Mouse (Mus musculus) forelimb bud, embryonic 11.5 days (tissue): ENCODE data around the gene 1700016K19Rik.

Experiments used
- DNase-seq: peaks from one replicate; pipeline ENCODE4 v3.0.0-alpha.2; 2012; ENCODE audit warnings: low read depth, low spot score

Gene 1700016K19Rik

DNA sequence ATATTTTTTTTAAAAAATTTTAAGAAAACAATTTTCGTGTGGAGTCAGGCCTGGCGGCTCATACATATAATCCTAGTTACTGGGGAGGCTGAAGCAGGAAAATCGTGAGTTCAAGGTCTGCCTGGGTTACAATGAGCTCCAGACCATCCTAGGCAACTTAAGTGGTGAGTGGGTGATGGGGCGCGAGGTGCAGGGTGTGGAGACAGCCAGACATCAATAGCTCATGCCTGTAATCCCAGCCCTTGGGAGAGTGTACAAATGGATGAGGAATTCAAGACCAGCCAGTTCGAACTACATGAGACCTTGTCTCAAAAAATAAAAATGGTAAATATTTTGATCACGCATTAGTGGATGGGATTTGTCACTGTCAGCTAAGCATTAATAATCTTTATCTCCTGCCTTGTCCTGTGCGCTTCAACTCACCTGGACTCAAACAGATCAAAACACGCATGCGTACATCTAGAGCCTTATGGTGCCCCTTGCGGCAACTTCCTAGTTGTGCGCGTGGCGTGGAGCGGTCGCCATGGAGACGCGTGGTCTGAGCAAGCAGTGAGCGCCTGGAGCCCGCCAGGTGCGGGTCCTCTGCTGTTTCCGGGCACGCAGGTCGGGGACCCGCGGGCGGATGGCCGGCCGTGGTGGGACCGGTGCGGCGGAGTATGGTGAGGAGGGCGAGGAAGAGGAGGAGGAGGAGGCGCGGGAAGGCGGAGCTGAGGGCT is at the start of gene 1700016K19Rik:
Gene 1700016K19Rik, plus strand, starts transcription at position 473 of the 716 bp plus-strand sequence.
- DNase-seq = peak; percentile 84

DNA sequence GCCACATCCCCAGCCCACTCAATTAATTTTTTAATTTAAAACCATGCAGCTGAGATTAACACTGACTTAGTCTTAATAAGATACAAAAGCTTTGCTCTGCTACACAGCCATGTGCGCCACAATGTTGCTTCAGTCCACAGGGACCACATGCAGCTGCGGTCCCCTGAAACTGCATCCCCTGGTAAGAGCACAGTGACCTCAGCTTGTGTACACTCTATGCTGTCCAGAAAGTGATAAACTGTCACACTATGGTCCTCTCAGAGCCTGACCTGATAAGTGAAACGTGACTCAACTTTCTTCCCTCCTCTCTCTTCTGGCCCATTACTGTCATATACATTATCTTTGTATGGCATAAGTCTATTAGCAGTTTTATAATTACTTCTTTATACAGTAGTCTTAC is 49.3 kb upstream of the 1700016K19Rik start:
- no peak for DNase-seq

DNA sequence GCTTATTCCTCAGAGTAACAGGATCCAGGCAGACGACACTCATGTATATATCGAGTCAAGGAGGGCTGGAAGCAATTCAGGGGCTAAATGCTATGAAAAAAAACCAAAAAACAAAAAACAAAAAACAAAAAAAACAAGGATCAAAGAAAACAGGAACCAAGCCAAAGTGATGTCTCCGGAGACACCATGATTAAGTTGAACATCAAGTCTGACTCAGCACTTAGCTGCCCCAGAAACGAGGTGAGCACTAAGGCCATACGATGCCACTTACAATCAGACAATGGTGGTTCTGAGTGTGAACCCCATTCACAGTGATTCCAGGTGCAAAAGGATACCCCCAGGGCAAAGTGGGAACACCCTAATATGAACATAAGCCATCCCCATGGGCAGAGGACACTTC is 47.8 kb upstream of the 1700016K19Rik start:
- no peak for DNase-seq

DNA sequence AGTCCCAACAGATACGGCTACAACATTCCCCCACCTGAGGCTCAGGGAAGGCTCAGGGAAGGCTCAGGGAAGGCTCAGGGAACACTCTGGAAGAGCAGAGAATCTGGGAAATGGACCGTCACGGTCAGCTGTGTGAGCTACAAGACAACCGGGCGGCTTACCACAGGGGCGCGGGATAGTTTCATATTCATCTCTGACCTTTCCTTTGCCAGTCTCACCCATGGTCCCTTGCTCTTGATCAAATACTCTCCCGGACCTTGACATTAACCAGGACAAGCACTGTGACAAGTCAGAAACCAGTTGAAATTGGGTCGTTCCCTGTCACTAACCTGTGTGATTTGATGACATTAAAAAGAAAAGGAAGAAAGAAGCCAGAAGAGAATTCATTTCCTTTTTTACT is 44.8 kb upstream of the 1700016K19Rik start:
- DNase-seq = no peak

DNA sequence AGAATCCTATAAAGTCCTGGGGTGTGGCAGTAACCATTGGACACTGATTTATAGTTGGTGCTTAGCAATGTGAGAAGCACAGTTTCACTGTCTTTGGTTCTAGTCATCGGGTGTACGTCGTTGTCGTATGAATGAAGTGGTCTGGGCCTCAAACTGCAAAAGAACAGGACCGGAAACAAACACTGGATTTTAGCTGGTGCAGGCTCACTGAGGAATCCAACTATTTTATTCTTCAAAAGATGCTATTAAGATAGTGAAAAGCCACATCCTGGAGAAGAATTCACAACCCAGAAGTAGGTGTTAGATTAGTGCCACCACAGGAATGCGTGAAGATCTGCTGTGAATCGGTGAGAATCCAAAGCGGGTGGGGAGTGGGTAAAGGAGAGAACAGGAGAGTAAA is 43.1 kb upstream of the 1700016K19Rik start:
- DNase-seq = no peak

DNA sequence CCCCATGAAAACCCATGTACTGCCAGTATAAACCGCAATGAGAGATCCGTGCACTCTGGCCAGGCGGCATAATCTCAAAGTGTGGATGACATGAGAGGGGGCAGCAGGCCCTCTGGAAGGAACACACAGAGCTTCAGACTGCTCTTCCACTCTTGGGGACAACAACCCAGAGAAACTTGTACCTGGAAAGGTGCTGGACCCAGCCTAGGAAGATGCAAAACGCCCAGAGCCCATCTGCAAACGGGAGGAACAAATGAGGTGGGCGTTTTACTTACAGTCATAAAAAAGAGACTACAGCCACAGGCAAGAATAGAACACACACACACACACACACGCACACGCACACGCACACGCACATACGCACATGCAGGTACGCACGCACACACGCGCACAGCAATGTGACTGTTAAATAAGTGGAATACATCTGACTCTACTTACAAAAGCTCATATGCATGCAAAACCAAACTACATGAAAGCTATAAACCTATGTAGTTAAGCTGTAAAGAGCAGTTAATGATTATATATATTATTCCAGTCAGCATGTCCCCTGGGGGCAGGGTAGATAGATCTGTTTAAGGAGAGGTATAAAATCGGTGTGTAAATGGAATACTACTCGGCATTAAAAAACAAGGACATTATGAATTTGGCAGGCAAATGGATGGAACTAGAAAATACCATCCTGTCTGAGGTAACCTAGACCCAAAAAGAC is 42.4 kb upstream of the 1700016K19Rik start:
- DNase-seq = no peak

DNA sequence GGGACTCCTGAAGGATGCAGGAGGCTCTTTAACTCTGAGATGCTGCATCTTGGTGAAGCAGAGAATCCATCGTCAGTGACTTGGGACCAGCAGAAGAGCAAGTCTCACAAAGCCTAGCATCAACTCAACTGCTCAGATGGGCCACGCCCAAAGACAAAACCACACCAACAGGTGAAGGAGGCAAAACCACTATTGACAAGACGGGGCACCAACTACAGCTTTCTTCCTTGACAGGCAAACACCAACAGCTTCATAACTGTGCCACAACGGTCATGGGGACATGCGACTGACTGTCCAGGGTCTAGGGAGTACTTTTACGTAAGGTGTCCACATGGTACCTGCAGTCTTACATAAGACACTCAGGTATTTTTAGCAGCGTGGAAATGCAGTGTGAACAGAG is 37.9 kb upstream of the 1700016K19Rik start:
- DNase-seq = no peak

DNA sequence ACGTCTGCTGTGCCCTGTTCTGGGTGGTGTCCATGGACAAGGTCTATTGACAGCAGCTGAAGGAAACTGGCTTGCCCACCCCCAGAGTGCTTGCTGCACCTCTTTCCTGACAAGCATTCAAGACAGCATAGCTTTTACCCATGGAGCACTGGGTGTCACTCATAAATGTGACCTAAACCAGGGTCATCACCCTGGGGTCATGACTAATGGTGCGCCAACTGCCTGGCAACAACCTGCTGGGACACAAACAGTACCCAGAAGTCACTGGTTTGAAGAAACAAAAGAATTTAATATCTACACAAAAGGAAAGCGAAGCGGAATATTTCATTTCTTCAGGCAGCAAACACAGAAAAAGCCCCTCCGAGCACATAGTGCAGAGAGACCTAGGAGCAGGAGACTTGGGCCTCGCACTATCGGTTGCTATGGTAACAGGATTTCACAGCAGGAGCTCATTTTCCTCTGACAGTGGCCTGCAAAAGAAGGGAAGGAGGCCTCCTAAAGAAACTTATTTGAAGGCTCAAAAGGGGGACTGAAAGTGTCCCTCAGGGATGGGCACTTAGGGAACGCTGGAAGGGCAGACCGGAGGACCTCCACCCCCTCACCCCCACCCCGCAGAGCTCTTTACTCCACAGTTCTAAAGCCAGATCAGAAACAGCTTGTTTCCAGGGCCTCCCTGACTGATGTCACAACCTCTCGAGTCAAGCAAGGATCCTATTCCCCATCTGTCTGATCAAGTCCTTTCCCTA is 35.8 kb upstream of the 1700016K19Rik start:
- DNase-seq = peak; percentile 73

DNA sequence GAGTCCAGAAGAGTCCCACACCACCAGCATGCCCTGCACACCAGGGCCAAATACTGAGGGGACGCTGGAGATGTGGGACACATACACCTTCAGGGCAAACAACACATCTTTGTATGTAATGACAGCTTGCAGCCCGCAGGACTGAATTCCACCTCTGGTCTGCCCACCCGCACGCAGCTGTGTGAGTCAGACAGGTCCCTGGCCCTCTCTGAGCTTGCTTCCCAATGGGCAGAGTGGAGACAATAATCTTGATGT is 35.3 kb upstream of the 1700016K19Rik start:
- no peak for DNase-seq

DNA sequence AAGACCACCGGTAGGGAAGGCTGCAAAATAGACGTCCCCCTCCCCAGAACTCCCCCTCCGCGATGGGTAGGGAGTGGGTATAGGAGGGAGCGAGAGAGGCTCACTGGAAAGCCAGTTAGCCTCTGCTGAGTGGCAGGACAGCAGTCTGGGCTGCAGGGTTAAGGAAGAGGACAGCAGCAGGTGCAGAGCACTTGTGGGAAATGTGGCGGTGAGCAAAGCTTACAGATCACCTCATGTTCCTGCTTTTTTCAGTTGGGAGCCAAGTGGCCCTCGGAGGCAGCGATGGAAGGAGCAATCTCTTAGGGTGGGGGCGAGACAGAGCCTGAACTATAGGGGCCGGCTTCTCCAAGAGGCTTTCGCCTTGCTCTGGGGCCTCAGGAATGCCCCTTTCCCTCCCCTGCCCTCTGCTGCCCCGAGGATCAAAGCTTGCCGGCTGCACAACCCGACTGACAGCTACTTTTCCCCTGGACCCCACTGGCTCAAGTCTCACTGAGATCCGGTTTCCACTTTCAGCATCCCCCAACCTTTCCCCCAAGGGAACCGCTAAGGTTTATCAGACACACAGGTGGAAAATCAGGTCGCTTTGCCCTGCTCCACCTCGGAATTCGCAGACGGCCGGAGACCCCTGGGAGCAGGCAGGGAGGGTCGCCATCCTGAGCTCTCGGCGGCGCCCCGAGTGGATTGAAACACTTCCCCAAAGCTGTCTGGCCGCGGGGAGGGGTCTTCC is 33.9 kb upstream of the 1700016K19Rik start:
- no peak for DNase-seq

DNA sequence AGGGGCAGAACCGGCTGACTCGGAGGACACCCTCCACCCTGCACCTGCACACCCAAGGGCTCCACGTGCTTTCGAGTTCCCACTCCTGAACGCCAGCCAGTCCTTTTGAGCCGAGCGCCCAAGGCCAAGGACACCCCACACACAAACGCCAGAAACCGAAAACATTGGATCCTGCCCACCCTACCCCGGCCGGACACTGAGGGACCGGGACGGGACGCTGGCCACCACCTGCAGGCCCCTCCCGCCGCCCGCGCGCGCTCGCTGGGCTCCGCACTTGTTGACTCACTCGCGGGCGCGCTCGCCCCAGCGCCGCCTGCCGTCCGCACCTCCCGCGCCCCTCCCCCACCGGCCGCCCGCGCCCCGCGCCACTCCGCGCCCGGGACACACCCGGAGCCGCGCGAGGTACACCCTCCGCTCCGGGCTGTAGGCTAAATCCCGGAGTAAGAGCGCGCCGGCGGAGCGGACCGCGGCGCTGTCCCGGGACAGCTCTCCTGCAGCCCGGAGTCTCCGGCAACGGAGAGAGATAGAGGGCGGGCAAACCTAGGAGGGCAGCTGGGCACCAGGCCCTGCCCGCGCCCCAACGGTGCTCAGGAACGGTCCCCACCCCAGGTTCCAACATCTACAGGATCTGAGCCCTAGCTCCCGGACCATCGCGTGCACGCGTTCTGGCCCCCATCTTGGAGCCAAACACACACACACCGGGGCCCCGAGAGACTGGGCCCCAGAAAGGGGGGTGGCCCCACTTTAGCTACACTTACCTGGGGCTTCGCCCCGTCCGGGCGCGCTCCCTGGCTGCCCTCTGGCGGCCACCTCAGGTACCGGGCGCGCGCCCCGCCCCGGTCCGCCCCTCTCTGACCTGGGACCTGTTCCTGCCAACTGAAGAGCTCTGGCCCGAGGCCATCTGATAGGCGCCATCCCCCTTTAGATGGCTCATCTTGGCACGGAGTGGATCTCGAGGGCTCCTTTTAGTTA is 33.0 kb upstream of the 1700016K19Rik start:
- peak; percentile 59 for DNase-seq

DNA sequence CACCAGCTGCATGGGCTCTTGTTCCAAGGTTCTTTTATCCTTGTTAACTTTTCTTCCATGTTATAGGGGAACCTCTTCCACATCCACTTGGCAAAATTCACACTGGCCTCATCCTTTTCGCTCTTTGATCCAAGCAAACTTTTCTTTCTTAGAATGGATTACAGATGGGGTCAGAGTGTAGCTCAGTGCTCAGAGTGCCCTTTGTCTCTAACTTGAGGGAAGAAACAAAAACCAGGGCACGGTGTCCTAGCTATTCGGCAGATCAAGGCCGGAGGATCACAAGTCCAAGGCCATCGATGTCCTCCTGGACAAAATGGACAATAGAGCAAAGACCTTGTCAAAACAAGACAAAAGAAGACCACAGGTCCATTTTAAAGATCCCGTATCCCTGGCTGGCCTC is 31.0 kb upstream of the 1700016K19Rik start:
- DNase-seq = no peak

DNA sequence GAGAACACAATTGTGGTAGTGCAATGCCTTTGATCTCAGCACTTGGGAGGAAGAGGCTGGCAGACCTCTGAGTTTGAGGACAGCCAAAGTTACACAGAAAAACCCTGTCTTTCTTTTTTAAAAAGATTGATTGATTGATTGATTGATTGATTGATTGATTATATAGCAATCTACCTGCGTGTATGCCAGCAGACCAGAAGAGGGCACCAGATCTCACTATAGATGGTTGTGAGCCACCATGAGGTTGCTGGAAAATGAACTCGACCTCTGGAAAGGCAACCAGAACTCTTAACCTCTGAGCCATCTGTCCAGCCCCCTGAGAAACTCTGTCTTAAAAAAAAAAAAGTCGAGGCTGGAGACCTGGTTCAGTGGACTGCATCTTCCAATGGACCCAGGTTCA is 29.1 kb upstream of the 1700016K19Rik start:
- DNase-seq = no peak

DNA sequence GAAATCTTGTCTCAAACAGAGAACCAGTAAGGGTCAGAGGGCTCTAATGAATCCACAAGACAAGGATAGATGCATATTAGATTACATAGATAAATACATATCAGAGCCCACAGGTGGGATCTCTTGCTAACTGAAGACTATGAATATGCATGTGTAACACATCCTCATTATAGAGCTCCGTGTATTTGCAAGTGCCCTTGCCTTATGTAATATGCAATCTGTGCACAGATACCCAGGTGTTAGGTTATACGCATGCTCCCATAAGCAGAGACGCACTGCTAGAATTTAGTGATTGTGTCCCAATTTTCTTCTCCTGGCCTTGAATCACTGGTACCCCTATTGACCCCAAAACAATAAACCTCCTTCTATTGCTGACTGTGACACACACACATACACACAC is 27.5 kb upstream of the 1700016K19Rik start:
- DNase-seq = no peak

DNA sequence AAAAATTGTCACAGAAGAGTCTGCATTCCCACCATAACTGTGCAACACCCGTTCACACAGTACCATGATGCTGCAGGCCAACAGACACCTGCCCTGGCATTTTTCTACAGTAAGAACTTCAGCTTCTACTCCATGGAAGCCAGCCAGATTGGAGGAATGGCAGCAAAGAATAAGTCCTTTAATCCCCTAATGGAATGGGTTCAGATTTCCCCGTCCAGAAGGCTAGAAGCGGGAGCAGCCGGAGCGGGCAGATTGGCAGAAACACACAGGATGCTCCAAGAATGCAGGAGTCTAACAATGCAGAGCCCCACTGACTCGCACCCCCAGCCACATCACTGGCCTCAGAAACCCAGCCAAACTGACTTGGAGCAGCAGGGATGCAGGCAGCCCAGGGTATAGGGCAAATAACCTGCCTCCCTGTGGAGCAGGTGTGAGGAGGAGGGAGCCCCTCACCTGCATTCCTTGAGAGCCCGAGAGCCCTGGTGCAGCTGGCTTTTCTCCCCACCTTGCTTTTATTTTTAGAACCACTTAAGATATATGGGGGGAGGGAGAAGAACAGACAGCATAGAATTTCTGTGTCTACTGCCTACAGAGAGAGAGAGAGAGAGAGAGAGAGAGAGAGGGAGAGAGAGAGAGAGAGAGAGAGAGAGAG is 26.7 kb upstream of the 1700016K19Rik start:
- DNase-seq = no peak

DNA sequence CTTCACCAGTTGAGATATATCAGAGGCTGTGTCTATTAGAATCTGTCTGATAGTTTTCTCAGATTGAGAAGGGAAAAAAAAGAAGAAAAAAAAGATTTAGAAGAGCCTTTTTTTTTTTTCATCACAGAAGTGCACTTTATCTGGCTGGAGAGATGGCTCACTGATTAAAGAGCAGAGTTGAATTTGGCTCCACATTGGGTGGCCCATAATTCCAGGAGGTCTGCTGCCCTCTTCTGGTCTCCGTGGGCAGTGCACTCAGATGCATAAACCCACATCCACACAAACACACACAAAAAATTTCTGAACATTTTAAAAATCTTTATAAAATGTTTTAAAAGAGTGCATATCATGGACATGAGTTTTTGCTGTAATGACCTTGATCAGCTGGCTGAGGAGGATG is 25.7 kb upstream of the 1700016K19Rik start:
- no peak for DNase-seq

DNA sequence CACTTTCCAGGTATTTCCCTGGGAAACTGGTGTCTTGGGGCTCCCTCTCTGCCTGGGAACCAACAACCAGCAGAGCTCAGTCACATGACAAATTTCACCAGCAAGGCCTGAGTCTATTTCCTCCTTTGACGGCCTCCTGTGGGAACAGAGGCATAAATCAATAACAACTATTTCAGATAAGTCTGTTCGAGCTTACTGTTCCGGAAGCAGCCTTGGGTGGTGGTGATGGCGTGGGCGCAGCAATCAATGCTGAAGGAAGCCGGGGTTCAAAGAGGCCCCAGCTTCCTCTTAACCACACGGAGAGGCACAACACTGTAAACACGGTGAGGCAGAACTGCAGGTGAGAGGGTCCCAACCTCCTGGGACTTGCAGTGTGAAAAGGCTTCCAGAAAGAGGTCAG is 23.0 kb upstream of the 1700016K19Rik start:
- DNase-seq = no peak

DNA sequence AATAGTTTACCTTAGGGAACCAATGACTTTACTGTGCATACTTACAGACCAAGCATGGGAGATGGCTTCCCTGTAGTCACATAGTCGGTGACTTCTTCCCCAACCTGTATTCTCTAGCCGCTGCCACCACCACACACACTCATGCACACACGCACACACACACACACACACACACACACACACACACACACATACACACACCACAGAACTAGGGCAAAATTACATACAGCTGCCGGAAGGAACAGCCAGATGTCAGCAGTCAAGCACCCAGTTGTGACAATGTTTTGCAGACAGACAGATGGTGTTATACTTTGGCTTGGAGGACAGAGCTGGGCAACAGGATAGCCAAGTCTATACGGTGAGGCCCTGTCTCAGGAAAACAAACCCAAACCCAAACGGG is 21.7 kb upstream of the 1700016K19Rik start:
- no peak for DNase-seq

DNA sequence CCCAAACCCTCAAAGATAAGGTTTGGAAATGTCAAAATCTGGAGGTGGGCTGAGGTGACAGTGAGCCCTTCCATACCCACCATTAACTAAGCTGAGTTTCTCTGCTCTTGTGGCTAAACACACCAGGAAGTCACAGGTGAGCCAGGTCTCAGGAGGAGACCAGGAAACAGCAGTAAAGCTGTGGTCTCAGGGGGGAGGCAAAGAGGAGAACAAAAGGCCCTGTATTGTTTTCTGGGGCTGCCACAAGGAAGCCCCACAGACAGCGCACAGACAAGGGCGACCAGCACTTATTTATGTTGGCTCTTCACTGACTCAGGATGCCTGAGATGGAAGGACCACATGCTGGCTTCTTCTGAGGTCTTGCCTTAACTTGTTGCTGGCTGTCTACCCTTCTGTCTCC is 19.3 kb upstream of the 1700016K19Rik start:
- no peak for DNase-seq

DNA sequence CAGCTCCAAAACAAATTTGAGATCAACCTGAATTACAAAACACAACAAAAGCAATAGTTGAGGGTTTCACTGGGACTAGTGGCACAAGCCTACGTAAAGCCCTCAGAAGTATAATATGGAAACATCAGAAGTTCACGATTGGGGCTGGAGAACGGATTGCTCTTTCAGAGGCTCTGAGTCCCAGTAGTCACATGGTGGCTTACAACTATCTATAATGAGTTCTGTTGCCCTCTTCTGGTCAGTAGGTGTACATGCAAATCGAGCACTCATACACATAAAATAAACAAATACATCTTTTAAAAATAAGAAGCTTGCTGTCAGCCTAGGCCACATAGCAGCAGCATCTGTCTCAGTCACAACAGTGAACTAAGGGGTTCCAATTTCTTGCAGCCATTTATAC is 16.5 kb upstream of the 1700016K19Rik start:
- DNase-seq = no peak

DNA sequence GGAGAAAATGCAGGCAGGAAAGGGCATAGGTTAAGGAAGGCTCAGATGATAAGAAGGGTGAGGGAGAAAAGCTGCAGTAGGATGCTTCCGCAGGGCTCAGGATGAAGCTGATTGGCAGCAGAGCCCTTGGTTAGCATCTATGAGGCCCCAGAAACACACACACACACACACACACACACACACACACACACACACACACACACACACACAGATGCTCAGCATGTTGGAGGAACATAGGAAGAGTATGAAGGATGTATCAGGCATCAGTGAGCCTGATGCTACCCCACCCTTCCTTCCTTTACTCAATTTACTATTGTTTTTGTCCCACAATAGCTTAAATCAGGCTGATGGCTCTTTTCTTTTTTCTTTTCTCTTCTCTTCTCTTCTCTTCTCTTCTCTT is 15.1 kb upstream of the 1700016K19Rik start:
- no peak for DNase-seq
